Mouse (Mus musculus) CH12.LX (cell line): Measurements from ENCODE around the gene Gbp3.

ENCODE experiments used
- CHD2 ChIP-seq: IDR thresholded peaks from 2 replicates; pipeline ENCODE4 v1.6.1; 2011; ENCODE audit warnings: low read length, improper control_type of control experiment
- CTCF ChIP-seq, 2 experiments: IDR thresholded peaks in 1 of 2; conservative IDR thresholded peaks in 1 of 2; 2 replicates each; pipeline ENCODE4 v1.5.1; 2011 to 2012; ENCODE audit warnings: low read depth in 2 of 2, low read length in 2 of 2, improper control_type of control experiment in 1 of 2, inconsistent platforms in 1 of 2, mild to moderate bottlenecking in 1 of 2, moderate library complexity in 1 of 2
- ELF1 ChIP-seq: IDR thresholded peaks from 2 replicates; pipeline ENCODE4 v1.6.1; 2014; ENCODE audit warnings: low read depth, mild to moderate bottlenecking, inconsistent platforms, low read length, improper control_type of control experiment
- EP300 ChIP-seq: IDR thresholded peaks from 2 replicates; pipeline ENCODE4 v1.6.1; 2011; ENCODE audit warnings: low read length, improper control_type of control experiment
- MAZ ChIP-seq: IDR thresholded peaks from 2 replicates; pipeline ENCODE4 v1.6.1; 2012; ENCODE audit warnings: low read depth, mild to moderate bottlenecking, inconsistent platforms, low read length, improper control_type of control experiment, moderate library complexity
- MYC ChIP-seq: IDR thresholded peaks from 2 replicates; pipeline ENCODE4 v1.6.1; 2011; ENCODE audit warnings: low read depth, mild to moderate bottlenecking, improper control_type of control experiment, low read length
- NELFE ChIP-seq: IDR thresholded peaks from 2 replicates; pipeline ENCODE4 v1.6.1; 2011; ENCODE audit warnings: low read depth, low read length, improper control_type of control experiment
- NRF1 ChIP-seq: IDR thresholded peaks from 2 replicates; pipeline ENCODE4 v1.6.1; 2014; ENCODE audit warnings: low read depth, mild to moderate bottlenecking, inconsistent platforms, low read length, improper control_type of control experiment, moderate library complexity
- PAX5 ChIP-seq: IDR thresholded peaks from 2 replicates; pipeline ENCODE4 v1.6.1; 2012; ENCODE audit warnings: low read length, inconsistent platforms, mixed read lengths
- POLR2A ChIP-seq: IDR thresholded peaks from 2 replicates; pipeline ENCODE4 v1.6.1; 2011; ENCODE audit warnings: low read depth, mild to moderate bottlenecking, improper control_type of control experiment, low read length
- POLR2AphosphoS2 ChIP-seq: IDR thresholded peaks from 2 replicates; pipeline ENCODE4 v1.6.1; 2011; ENCODE audit warnings: low read depth, low read length, improper control_type of control experiment
- RAD21 ChIP-seq: IDR thresholded peaks from 2 replicates; pipeline ENCODE4 v1.6.1; 2011; ENCODE audit warnings: low read depth, mild to moderate bottlenecking, low read length, improper control_type of control experiment, moderate library complexity
- USF1 ChIP-seq: IDR thresholded peaks from 2 replicates; pipeline ENCODE4 v1.6.1; 2014; ENCODE audit warnings: low read depth, mild to moderate bottlenecking, inconsistent platforms, low read length, improper control_type of control experiment

DNA sequence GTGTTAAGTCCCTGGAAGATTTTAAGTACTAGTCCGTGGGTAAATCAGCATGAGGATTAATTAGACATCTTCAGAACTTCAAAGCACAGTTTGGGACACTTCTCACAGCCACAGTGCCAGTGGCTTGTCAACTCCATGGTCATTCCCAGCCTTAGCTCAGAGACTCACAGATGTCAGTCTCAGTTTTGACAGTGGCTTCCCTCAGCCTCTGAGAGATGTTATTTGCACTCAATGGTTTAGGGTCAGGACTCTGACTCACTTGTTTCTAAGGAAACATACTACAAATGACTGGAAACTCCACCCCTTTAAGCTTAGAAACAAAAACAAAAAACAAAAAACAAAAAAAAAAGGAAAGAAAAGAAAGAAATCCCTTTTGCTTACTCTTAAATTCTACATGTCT, 59.8 kb downstream of the Gbp3 start:
- TF ChIP-seq POLR2AphosphoS2 (no peak), CTCF (conservative IDR thresholded peaks at IDR 0.05 in 1 of 2, IDR thresholded peaks at IDR 0.05 in 1 of 2; ENCODE audit: low read depth in 2 of 2, low read length in 2 of 2) (no peak), RAD21 (no peak), CHD2 (0 out of 2 replicates have a peak, but pooled peaks have one; percentile 2), USF1 (no peak), ELF1 (no peak), MAZ (no peak), NELFE (0 out of 2 replicates have a peak, but pooled peaks have one; percentile 4), POLR2A (no peak), NRF1 (no peak), PAX5 (no peak), EP300 (no peak), MYC (no peak)
